In the genomic region with DNA sequence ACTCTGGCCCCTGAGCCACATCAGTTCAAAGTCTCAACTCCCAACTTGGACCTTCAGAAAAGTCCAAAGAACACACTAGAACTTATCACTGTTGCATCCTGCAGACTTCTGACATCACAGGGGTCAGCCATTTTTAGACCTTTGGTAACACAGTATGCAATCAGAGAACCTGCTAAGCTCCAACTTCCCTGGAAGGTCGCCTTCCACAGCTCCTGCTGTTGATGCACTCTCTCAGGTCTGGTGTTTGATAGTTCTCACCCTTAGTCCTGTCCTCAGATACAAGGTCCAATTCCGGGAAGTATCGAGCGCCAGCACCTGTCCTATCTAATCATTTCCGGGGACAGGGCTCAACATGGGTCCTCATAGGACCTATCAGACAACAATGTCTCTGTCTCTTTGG, we compare ENCODE assay signal across 25 mouse cellular contexts.
"Had no signal": no experiment of that assay in that cellular context is flagged by ENCODE, and none has a peak within 500 bp of the region (broad histone marks: within the 10 kb centered on the region; RNA-seq: fewer than 3 reads in every experiment).

No protein-coding gene starts in this region.

- H3K27me3 ChIP-seq: heart, embryonic 13.5 days; heart, embryonic 15.5 days; kidney, embryonic 15.5 days; limb, embryonic 12.5 days had no signal

- DNase-seq: forebrain, postnatal 0 days; heart, adult 11 months; heart, adult 2 months; heart, postnatal 14 days; heart, postnatal 36 days; kidney, adult 18-20 months; kidney, adult 9 months; kidney, postnatal 25 days; kidney, postnatal 4 days; liver had no signal

- ATAC-seq: forebrain, postnatal 0 days; hindbrain, embryonic 16.5 days; inflammation-experienced regulatory T-cells, adult 6 months; intestine, embryonic 16.5 days; liver, embryonic 12.5 days had no signal

- H3K9ac ChIP-seq: forebrain, postnatal 0 days; heart, embryonic 13.5 days; heart, embryonic 15.5 days; hindbrain, embryonic 14.5 days; kidney, embryonic 15.5 days; limb, embryonic 12.5 days; liver, embryonic 12.5 days; liver, embryonic 14.5 days had no signal

- H3K36me3 ChIP-seq: heart, embryonic 13.5 days; heart, embryonic 15.5 days; kidney, embryonic 15.5 days; limb, embryonic 10.5 days; limb, embryonic 12.5 days; liver, embryonic 12.5 days had no signal

- H3K27ac ChIP-seq: heart, adult 2 months; heart, embryonic 13.5 days; heart, embryonic 15.5 days; hindbrain, embryonic 14.5 days; kidney, embryonic 15.5 days; kidney, postnatal 0 days; layer of hippocampus, adult 2 months; left cerebral cortex, adult 2 months; limb, embryonic 10.5 days; limb, embryonic 12.5 days; liver, embryonic 12.5 days; liver, embryonic 14.5 days had no signal

- H3K9me3 ChIP-seq: heart, embryonic 13.5 days; heart, embryonic 15.5 days; kidney, embryonic 15.5 days; limb, embryonic 10.5 days; limb, embryonic 12.5 days; liver, embryonic 12.5 days had no signal

- H3K4me3 ChIP-seq: heart, adult 2 months; heart, embryonic 13.5 days; heart, embryonic 15.5 days; kidney, embryonic 15.5 days; layer of hippocampus, adult 2 months; left cerebral cortex, adult 2 months; limb, embryonic 10.5 days; limb, embryonic 12.5 days; liver, embryonic 12.5 days had no signal

- H3K4me2 ChIP-seq: heart, embryonic 11.5 days; heart, embryonic 13.5 days; heart, embryonic 15.5 days; hindbrain, embryonic 14.5 days; kidney, embryonic 15.5 days; limb, embryonic 12.5 days; liver, embryonic 12.5 days had no signal
